Mouse (Mus musculus) forebrain, embryonic 10.5 days (tissue): Measurements from ENCODE around the gene Olfr739. TPM values are rescaled to one million over a fixed set of nuclear protein-coding genes. Genes with fewer than 3 reads are reported as not detected.

Source experiments
- DNase-seq: peaks from one replicate; pipeline ENCODE4 v3.0.0-alpha.2; 2017; ENCODE audit warnings: low spot score; ENCODE audit errors: extremely low spot score
- H3K27ac ChIP-seq: fragments of 300-500 bp; sonication (generic); 2 replicates; pipeline ENCODE4 v1.5.1; 2016; ENCODE audit warnings: mild to moderate bottlenecking
- H3K27me3 ChIP-seq: fragments of 300-500 bp; sonication (generic); 2 replicates; pipeline ENCODE4 v1.6.1; 2016; ENCODE audit warnings: mild to moderate bottlenecking; ENCODE audit not compliant: poor library complexity, severe bottlenecking
- H3K36me3 ChIP-seq: fragments of 300-500 bp; sonication (generic); replicated peaks from 2 replicates; pipeline ENCODE4 v1.6.1; 2016; ENCODE audit warnings: mild to moderate bottlenecking, moderate library complexity
- H3K4me1 ChIP-seq: fragments of 300-500 bp; sonication (generic); 2 replicates; pipeline ENCODE4 v1.6.1; 2016
- H3K4me3 ChIP-seq: fragments of 300-500 bp; sonication (generic); 2 replicates; pipeline ENCODE4 v1.5.1; 2016; ENCODE audit warnings: mild to moderate bottlenecking, moderate library complexity
- H3K9me3 ChIP-seq: fragments of 300-500 bp; sonication (generic); 2 replicates; pipeline ENCODE4 v1.6.1; 2016; ENCODE audit warnings: mild to moderate bottlenecking, moderate library complexity
- WGBS: fragments of 180-500 bp; shearing (Covaris S2); methylation state at CpG from one replicate; pipeline ENCODE4 v1.1.7; 2016; 5-methylcytosine and 5-hydroxymethylcytosine counted together
- polyA plus RNA-seq: library from polyadenylated mRNA; unstranded; fragments of >200 nt; fragmentation: Nextera tagmentation; extraction: Ambion mirVana; gene quantifications from 2 replicates; pipeline ENCODE4 v1.2.1, GENCODE M21; 2016

Olfr739 gene
- not detected in 2 replicates for polyA plus RNA-seq

DNA sequence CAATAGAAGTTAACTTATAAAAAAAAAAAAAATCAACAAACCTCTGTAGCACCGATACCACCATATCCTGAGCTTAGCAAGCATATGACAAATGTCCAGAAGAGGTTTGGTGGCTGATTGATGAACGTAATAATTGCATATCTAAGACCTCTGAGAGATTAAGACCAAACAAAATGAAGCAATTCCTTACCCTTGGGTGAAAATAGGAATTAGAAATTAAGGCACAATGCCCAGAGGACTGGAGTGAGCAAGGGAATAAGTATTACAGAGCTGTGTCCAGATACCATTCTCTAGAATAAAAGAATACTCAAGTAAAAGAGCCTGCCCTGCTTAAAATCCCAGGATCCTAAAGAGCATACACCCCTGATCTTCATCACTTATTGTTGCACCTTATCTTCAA is at the start of gene Olfr739:
TSS of gene Olfr739 (plus strand) at position 301 of the 400 bp plus-strand sequence.
- DNase-seq, result no peak
- Histone ChIP-seq H3K4me3 (no peak within 1 kb of the TSS), H3K27ac (no peak within 1 kb of the TSS), H3K4me1 (no peaks in the 10 kb centered on the region), H3K9me3 (no peaks in the 10 kb centered on the region), H3K27me3 (no peaks in the 10 kb centered on the region), H3K36me3 (no peaks in the 10 kb centered on the region)
- 85% methylated on average over 2 of the region's 2 CpGs for WGBS

DNA sequence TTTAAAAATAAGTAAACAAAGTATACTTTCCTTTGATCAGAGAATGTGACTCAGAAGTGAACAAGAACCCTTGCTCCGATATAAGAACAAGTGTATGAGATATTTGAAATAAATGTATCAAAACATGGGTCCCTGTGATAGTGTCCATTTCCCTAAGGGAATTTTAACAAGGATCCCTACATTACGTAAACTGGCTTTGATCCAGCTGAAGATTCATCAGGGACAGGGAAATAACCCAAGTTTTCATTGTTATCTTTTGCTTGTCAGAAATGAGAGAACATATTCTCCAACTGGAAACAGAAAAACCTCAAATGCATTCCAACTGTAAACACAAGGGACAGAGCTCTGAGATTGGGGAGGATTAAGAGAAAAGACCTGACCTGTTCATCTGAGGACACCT is 37.6 kb upstream of the Olfr739 start, which contains the start of gene Olfr736:
TSS of gene Olfr736 (plus strand) at position 301 of the 400 bp plus-strand sequence.
- H3K9me3 ChIP-seq, result no peaks in the 10 kb centered on the region
- H3K36me3 ChIP-seq, result no peaks in the 10 kb centered on the region
- no peak for DNase-seq
- no peaks in the 10 kb centered on the region for H3K27me3 ChIP-seq
- WGBS, result 94% methylated on average over 2 of the region's 2 CpGs
- H3K27ac ChIP-seq, result no peak within 1 kb of the TSS
- no peak within 1 kb of the TSS for H3K4me3 ChIP-seq
- no peaks in the 10 kb centered on the region for H3K4me1 ChIP-seq

DNA sequence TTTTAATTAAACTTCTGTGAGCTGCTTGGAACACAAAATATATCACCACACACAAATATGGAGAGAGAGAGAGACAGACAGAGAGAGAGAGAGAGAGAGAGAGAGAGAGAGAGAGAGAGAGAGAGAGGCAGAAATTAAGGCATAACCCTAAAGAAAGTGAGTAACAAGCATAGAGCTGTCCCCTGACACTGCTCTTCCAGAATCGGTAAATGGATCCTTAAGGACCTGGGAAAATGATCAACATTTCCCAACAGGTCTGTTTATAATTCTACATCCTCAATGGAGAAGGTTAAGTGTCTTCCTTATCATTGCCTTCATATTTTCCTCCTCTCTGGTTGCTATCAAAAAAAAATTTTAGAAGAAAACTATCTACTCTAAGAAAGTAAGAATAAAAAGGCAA is 11.2 kb upstream of the Olfr739 start, which contains the start of gene Olfr738:
TSS of gene Olfr738 (plus strand) at position 301 of the 400 bp plus-strand sequence.
- Histone ChIP-seq H3K36me3 (no peaks in the 10 kb centered on the region), H3K4me3 (no peak within 1 kb of the TSS), H3K27ac (no peak within 1 kb of the TSS), H3K27me3 (no peaks in the 10 kb centered on the region), H3K9me3 (no peaks in the 10 kb centered on the region), H3K4me1 (no peaks in the 10 kb centered on the region)
- DNase-seq, result no peak
- 94% methylated on average over 1 of the region's 1 CpGs for WGBS

DNA sequence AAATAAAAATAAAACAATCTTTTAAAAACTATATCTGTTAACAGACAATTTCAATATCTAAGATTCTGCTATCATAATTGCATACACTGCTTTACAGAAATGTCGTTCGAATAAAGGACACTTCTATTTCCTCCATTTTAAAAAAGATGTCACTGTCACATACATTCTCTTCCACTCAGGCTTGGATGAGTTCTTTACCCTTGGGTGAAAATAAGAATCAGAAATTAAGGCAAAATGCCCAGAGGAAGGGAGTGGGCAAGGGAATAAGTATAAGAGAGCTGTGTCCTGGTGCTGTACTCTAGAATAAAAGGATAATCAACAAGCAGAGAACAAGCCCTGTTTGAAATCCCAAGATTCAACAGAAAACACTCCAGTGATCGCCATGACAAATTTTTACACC is 26.8 kb downstream of the Olfr739 start, which contains the start of gene Olfr740:
TSS of gene Olfr740 (plus strand) at position 301 of the 400 bp plus-strand sequence.
- Histone ChIP-seq H3K27me3 (no peaks in the 10 kb centered on the region), H3K9me3 (no peaks in the 10 kb centered on the region), H3K27ac (no peak within 1 kb of the TSS), H3K4me1 (no peaks in the 10 kb centered on the region), H3K4me3 (no peak within 1 kb of the TSS), H3K36me3 (no peaks in the 10 kb centered on the region)
- no peak for DNase-seq
- 89% methylated on average over 3 of the region's 3 CpGs for WGBS

DNA sequence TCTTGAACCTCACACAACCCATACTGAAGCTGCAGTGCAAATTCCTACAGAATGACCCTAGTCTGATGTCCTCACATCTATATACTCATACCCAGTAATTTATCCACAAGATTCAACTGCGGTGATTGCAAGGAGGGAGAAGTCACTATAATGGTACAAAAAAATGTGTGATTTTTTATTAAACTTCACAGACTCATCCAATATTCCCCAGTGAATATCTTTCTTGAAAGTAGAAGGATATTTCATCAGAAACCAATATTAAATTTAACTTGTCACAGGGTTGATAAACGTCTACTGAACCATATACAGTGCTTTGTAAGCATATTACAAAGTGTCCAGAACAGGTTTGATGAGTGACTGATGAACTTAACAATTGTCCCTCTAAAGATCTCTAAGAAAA is 54.0 kb downstream of the Olfr739 start, which contains the start of gene Olfr741:
TSS of gene Olfr741 (plus strand) at position 301 of the 400 bp plus-strand sequence.
- Histone ChIP-seq H3K4me1 (no peaks in the 10 kb centered on the region), H3K9me3 (no peaks in the 10 kb centered on the region), H3K4me3 (no peak within 1 kb of the TSS), H3K36me3 (no peaks in the 10 kb centered on the region), H3K27ac (no peak within 1 kb of the TSS), H3K27me3 (no peaks in the 10 kb centered on the region)
- 75% methylated on average over 2 of the region's 2 CpGs for WGBS
- DNase-seq, result no peak

Other genes with a start within 250 kb of the Olfr739 start
- gene Olfr730, start 230.4 kb upstream of the Olfr739 start, polyA plus RNA-seq, result not detected in 2 replicates
- gene Olfr731, start 176.8 kb upstream of the Olfr739 start, polyA plus RNA-seq, result not detected in 2 replicates
- not detected in 2 replicates for gene Olfr732, start 134.4 kb upstream of the Olfr739 start, polyA plus RNA-seq
- gene Olfr733, start 117.1 kb upstream of the Olfr739 start, polyA plus RNA-seq, result not detected in 2 replicates
- gene Olfr734, start 91.9 kb upstream of the Olfr739 start, polyA plus RNA-seq, result not detected in 2 replicates
- not detected in 2 replicates for gene Olfr735, start 69.8 kb upstream of the Olfr739 start, polyA plus RNA-seq
- not detected in 2 replicates for gene Tlr11, start 60.7 kb upstream of the Olfr739 start, polyA plus RNA-seq
- gene Olfr736, start 37.5 kb upstream of the Olfr739 start, polyA plus RNA-seq, result not detected in 2 replicates
- not detected in 2 replicates for gene Olfr738, start 11.1 kb upstream of the Olfr739 start, polyA plus RNA-seq
- gene Olfr740, start 26.9 kb downstream of the Olfr739 start, polyA plus RNA-seq, result not detected in 2 replicates
- gene Olfr741, start 54.1 kb downstream of the Olfr739 start, polyA plus RNA-seq, result not detected in 2 replicates
- not detected in 2 replicates for gene Olfr742, start 85.0 kb downstream of the Olfr739 start, polyA plus RNA-seq
- not detected in 2 replicates for gene Olfr743, start 103.2 kb downstream of the Olfr739 start, polyA plus RNA-seq
- not detected in 2 replicates for gene Olfr744, start 196.3 kb downstream of the Olfr739 start, polyA plus RNA-seq
- not detected in 2 replicates for gene Olfr745, start 220.8 kb downstream of the Olfr739 start, polyA plus RNA-seq
- not detected in 2 replicates for gene Olfr746, start 228.5 kb downstream of the Olfr739 start, polyA plus RNA-seq